Mouse (Mus musculus): ENCODE measurements around the gene Mboat2. TPM values are rescaled to one million over a fixed set of nuclear protein-coding genes. Genes with fewer than 3 reads are reported as not detected.
A peak's percentile ranks its signal among the peaks of the same experiment; 100 is the strongest.

Mboat2 gene
- polyA plus RNA-seq (2015; fragmentation: Nextera tagmentation; extraction: Ambion mirVana) = 2.8 and 3.9 TPM in 2 replicates

DNA sequence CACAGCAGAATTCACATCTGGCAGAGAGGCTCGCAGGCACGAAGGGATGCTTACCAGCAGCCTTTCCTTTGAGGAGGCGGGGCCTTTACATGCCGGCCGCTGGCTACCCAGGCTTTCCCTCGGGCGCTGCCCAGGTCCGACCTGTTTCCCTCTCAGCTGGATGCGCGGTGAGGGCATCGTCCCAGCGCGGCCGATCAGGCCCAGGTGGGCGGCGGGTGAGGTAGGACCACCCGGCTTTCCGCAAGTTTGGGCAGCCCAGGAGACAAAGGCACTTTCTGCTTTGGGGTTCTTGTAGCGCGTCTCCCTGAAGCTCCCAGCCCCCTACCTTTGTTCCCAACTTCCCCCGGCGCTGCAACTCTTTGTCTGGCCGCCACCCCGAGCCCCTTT, at the start of gene Mboat2:
TSS of gene Mboat2 (plus strand) at position 114 of the 387 bp plus-strand sequence.
- Histone ChIP-seq H3K4me1 (ENCODE audit: control insufficient read depth, low read depth, low read length) (peaks cover 14% of the 10 kb centered on the region), H3K4me2 (ENCODE audit: low read depth, low read length) (peak within 1 kb of the TSS; percentile 100), H3K9ac (ENCODE audit: low read depth, low read length) (peak within 1 kb of the TSS; percentile 72), H3K4me3 (ENCODE audit: low read depth, low read length) (peak within 1 kb of the TSS; percentile 83), H3K36me3 (ENCODE audit: control insufficient read depth, insufficient read depth) (no peaks in the 10 kb centered on the region), H3K9me3 (replicated peaks; ENCODE audit: control insufficient read depth, low read length) (no peaks in the 10 kb centered on the region), H3K27ac (ENCODE audit: low read length) (no peak within 1 kb of the TSS; the same call in 1 of the 2 replicates), H3K27me3 (ENCODE audit: control insufficient read depth, insufficient read depth, low read depth, low read length) (peaks cover 17% of the 10 kb centered on the region)
- 1% methylated on average over 24 of the region's 24 CpGs for WGBS (ENCODE audit: insufficient replicate concordance)
- peak; percentile 26; the same call in 1 of the 2 replicates for ATAC-seq (ENCODE audit: low read depth)

- Histone ChIP-seq H3K9me3 (replicated peaks; ENCODE audit: control insufficient read depth, low read length) (no peaks in the 10 kb centered on the region), H3K27ac (ENCODE audit: low read length) (no peak overlapping the region), H3K27me3 (ENCODE audit: control insufficient read depth, insufficient read depth, low read depth, low read length) (peaks cover 2% of the 10 kb centered on the region; the same call in 1 of the 2 replicates), H3K9ac (ENCODE audit: low read depth, low read length) (no peak overlapping the region), H3K4me2 (ENCODE audit: low read depth, low read length) (no peak overlapping the region), H3K36me3 (ENCODE audit: control insufficient read depth, insufficient read depth) (no peaks in the 10 kb centered on the region), H3K4me1 (ENCODE audit: control insufficient read depth, low read depth, low read length) (no peaks in the 10 kb centered on the region; the same call in 1 of the 2 replicates), H3K4me3 (ENCODE audit: low read depth, low read length) (no peak overlapping the region)
- no peak for ATAC-seq (ENCODE audit: low read depth)
- 46% methylated on average over 4 of the region's 4 CpGs for WGBS (ENCODE audit: insufficient replicate concordance)
Measured at GRCm38 (mm10) chr12:24783735-24784134, 46.9 kb upstream of the Mboat2 start.

- no peaks in the 10 kb centered on the region for H3K36me3 ChIP-seq (ENCODE audit: control insufficient read depth, insufficient read depth)
- no peaks in the 10 kb centered on the region for H3K4me1 ChIP-seq (ENCODE audit: control insufficient read depth, low read depth, low read length)
- H3K9me3 ChIP-seq (replicated peaks; ENCODE audit: control insufficient read depth, low read length) = no peaks in the 10 kb centered on the region
- H3K27me3 ChIP-seq (ENCODE audit: control insufficient read depth, insufficient read depth, low read depth, low read length) = peaks cover 2% of the 10 kb centered on the region; the same call in 1 of the 2 replicates
- WGBS (ENCODE audit: insufficient replicate concordance) = 37% methylated on average over 5 of the region's 5 CpGs
- no peak overlapping the region for H3K9ac ChIP-seq (ENCODE audit: low read depth, low read length)
- no peak for ATAC-seq (ENCODE audit: low read depth)
- no peak overlapping the region for H3K27ac ChIP-seq (ENCODE audit: low read length)
- H3K4me3 ChIP-seq (ENCODE audit: low read depth, low read length) = no peak overlapping the region
- H3K4me2 ChIP-seq (ENCODE audit: low read depth, low read length) = no peak overlapping the region
Measured at GRCm38 (mm10) chr12:24785882-24786281, 44.8 kb upstream of the Mboat2 start.

DNA sequence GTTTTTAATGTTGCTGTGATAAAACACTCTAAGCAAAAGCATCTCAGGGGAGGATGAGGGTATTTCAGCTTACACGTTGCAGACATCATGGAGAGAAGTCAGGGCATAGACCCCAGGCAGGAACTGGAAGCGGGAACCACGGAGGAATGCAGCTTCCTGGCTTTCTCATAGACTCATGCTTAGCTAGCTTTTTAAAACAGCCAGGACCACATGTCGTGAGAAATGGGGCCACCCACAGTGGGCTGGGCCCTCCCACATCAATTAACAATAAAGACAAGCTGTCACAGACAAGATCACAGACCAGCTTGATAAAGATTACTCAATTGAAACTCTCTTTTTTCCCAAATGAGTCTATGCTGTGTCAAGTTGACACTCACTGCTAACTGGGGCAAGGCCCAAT, 44.4 kb upstream of the Mboat2 start:
- Histone ChIP-seq H3K4me3 (ENCODE audit: low read depth, low read length) (no peak overlapping the region), H3K4me1 (ENCODE audit: control insufficient read depth, low read depth, low read length) (no peaks in the 10 kb centered on the region), H3K36me3 (ENCODE audit: control insufficient read depth, insufficient read depth) (no peaks in the 10 kb centered on the region), H3K27me3 (ENCODE audit: control insufficient read depth, insufficient read depth, low read depth, low read length) (peaks cover 2% of the 10 kb centered on the region; the same call in 1 of the 2 replicates), H3K9me3 (replicated peaks; ENCODE audit: control insufficient read depth, low read length) (no peaks in the 10 kb centered on the region), H3K27ac (ENCODE audit: low read length) (no peak overlapping the region), H3K9ac (ENCODE audit: low read depth, low read length) (no peak overlapping the region), H3K4me2 (ENCODE audit: low read depth, low read length) (no peak overlapping the region)
- ATAC-seq (ENCODE audit: low read depth) = no peak
- WGBS (ENCODE audit: insufficient replicate concordance) = 26% methylated on average over 4 of the region's 4 CpGs

DNA sequence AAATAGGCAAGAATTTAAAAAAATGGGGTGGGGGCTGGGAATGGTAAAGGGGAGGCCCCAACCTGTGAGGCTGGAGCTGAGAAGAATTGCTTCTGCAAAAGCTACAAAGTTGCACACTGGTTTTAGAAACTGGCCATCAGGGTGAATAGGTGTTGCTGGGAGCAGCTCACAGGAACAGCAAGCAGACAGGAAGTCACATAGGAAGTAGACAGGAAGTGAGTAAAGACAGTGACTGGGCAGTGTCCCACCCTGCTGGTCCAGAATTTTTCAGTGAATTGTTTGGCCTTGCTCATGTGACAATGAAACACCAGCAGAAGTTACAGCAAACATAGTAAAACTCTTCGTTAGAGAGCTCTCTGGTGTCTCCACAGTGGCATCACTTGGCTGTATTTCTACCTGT, 41.0 kb upstream of the Mboat2 start:
- Histone ChIP-seq H3K27ac (ENCODE audit: low read length) (no peak overlapping the region), H3K9me3 (replicated peaks; ENCODE audit: control insufficient read depth, low read length) (no peaks in the 10 kb centered on the region), H3K4me2 (ENCODE audit: low read depth, low read length) (no peak overlapping the region), H3K36me3 (ENCODE audit: control insufficient read depth, insufficient read depth) (no peaks in the 10 kb centered on the region), H3K9ac (ENCODE audit: low read depth, low read length) (no peak overlapping the region), H3K4me3 (ENCODE audit: low read depth, low read length) (no peak overlapping the region), H3K27me3 (ENCODE audit: control insufficient read depth, insufficient read depth, low read depth, low read length) (no peaks in the 10 kb centered on the region), H3K4me1 (ENCODE audit: control insufficient read depth, low read depth, low read length) (no peaks in the 10 kb centered on the region)
- no peak for ATAC-seq (ENCODE audit: low read depth)
- WGBS (ENCODE audit: insufficient replicate concordance) = 19% methylated on average over 1 of the region's 1 CpGs

GRCm38 (mm10) chr12:24811230-24811629, 19.4 kb upstream of the Mboat2 start:
- no peak overlapping the region for H3K4me2 ChIP-seq (ENCODE audit: low read depth, low read length)
- H3K9me3 ChIP-seq (replicated peaks; ENCODE audit: control insufficient read depth, low read length) = no peaks in the 10 kb centered on the region
- no peak overlapping the region for H3K27ac ChIP-seq (ENCODE audit: low read length)
- peaks cover 4% of the 10 kb centered on the region for H3K4me1 ChIP-seq (ENCODE audit: control insufficient read depth, low read depth, low read length)
- no peak overlapping the region for H3K9ac ChIP-seq (ENCODE audit: low read depth, low read length)
- ATAC-seq (ENCODE audit: low read depth) = no peak
- WGBS (ENCODE audit: insufficient replicate concordance) = 3% methylated on average over 1 of the region's 1 CpGs
- no peak overlapping the region for H3K4me3 ChIP-seq (ENCODE audit: low read depth, low read length)
- H3K36me3 ChIP-seq (ENCODE audit: control insufficient read depth, insufficient read depth) = no peaks in the 10 kb centered on the region
- no peaks in the 10 kb centered on the region for H3K27me3 ChIP-seq (ENCODE audit: control insufficient read depth, insufficient read depth, low read depth, low read length)

DNA sequence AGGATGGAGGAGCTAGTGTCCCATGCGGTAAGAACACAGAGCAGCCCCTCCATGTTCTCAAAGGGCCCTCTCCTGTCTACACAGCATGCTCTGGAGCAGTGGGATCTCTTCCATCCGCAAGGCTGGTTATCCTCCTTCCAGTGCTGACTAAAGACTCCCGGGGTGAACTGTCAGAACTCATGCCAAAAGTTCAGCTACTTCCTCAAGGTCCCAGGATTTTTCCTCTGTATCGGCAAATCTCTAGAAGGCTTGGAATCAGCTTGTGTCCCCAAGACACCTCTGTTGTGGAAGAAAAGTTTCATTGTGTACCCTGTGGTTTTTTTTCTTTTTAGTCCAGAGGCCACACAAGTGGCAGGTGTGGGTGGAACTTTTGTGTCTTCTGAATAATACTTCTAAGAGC, 18.8 kb upstream of the Mboat2 start:
- 75% methylated on average over 4 of the region's 4 CpGs for WGBS (ENCODE audit: insufficient replicate concordance)
- no peak overlapping the region for H3K9ac ChIP-seq (ENCODE audit: low read depth, low read length)
- H3K4me2 ChIP-seq (ENCODE audit: low read depth, low read length) = no peak overlapping the region
- H3K4me1 ChIP-seq (ENCODE audit: control insufficient read depth, low read depth, low read length) = peaks cover 4% of the 10 kb centered on the region
- H3K4me3 ChIP-seq (ENCODE audit: low read depth, low read length) = no peak overlapping the region
- no peak for ATAC-seq (ENCODE audit: low read depth)
- H3K9me3 ChIP-seq (replicated peaks; ENCODE audit: control insufficient read depth, low read length) = no peaks in the 10 kb centered on the region
- H3K27me3 ChIP-seq (ENCODE audit: control insufficient read depth, insufficient read depth, low read depth, low read length) = no peaks in the 10 kb centered on the region
- no peaks in the 10 kb centered on the region for H3K36me3 ChIP-seq (ENCODE audit: control insufficient read depth, insufficient read depth)
- H3K27ac ChIP-seq (ENCODE audit: low read length) = no peak overlapping the region

- no peaks in the 10 kb centered on the region for H3K27me3 ChIP-seq (ENCODE audit: control insufficient read depth, insufficient read depth, low read depth, low read length)
- no peak overlapping the region for H3K9ac ChIP-seq (ENCODE audit: low read depth, low read length)
- no peaks in the 10 kb centered on the region for H3K9me3 ChIP-seq (replicated peaks; ENCODE audit: control insufficient read depth, low read length)
- ATAC-seq (ENCODE audit: low read depth) = no peak
- H3K4me1 ChIP-seq (ENCODE audit: control insufficient read depth, low read depth, low read length) = no peaks in the 10 kb centered on the region; the same call in 1 of the 2 replicates
- H3K27ac ChIP-seq (ENCODE audit: low read length) = no peak overlapping the region
- no peaks in the 10 kb centered on the region for H3K36me3 ChIP-seq (ENCODE audit: control insufficient read depth, insufficient read depth)
- H3K4me3 ChIP-seq (ENCODE audit: low read depth, low read length) = no peak overlapping the region
- 36% methylated on average over 2 of the region's 2 CpGs for WGBS (ENCODE audit: insufficient replicate concordance)
- no peak overlapping the region for H3K4me2 ChIP-seq (ENCODE audit: low read depth, low read length)
Measured at GRCm38 (mm10) chr12:24822831-24823230, 7.8 kb upstream of the Mboat2 start.

- Histone ChIP-seq H3K9ac (ENCODE audit: low read depth, low read length) (no peak overlapping the region), H3K4me2 (ENCODE audit: low read depth, low read length) (no peak overlapping the region), H3K4me1 (ENCODE audit: control insufficient read depth, low read depth, low read length) (no peaks in the 10 kb centered on the region; the same call in 1 of the 2 replicates), H3K27ac (ENCODE audit: low read length) (no peak overlapping the region), H3K27me3 (ENCODE audit: control insufficient read depth, insufficient read depth, low read depth, low read length) (no peaks in the 10 kb centered on the region), H3K9me3 (replicated peaks; ENCODE audit: control insufficient read depth, low read length) (no peaks in the 10 kb centered on the region), H3K36me3 (ENCODE audit: control insufficient read depth, insufficient read depth) (no peaks in the 10 kb centered on the region), H3K4me3 (ENCODE audit: low read depth, low read length) (no peak overlapping the region)
- WGBS (ENCODE audit: insufficient replicate concordance) = 56% methylated on average over 3 of the region's 3 CpGs
- ATAC-seq (ENCODE audit: low read depth) = no peak
Measured at GRCm38 (mm10) chr12:24823636-24824354, 6.9 kb upstream of the Mboat2 start.
